Mouse (Mus musculus) thymus, postnatal 4 days (tissue): ENCODE results near the gene Arhgdig.
"Not testable (repeated sequence)": the region's sequence is repeated elsewhere in the genome, so short reads cannot be mapped to it uniquely, and the experiment has no call there.

Experiments
- DNase-seq: peaks from one replicate; pipeline ENCODE4 v3.0.0; 2021

Gene Arhgdig

GRCm38 (mm10) chr17:26203321-26203811 lies 4.2 kb downstream of the Arhgdig start:
- peak; percentile 53 for DNase-seq

DNA sequence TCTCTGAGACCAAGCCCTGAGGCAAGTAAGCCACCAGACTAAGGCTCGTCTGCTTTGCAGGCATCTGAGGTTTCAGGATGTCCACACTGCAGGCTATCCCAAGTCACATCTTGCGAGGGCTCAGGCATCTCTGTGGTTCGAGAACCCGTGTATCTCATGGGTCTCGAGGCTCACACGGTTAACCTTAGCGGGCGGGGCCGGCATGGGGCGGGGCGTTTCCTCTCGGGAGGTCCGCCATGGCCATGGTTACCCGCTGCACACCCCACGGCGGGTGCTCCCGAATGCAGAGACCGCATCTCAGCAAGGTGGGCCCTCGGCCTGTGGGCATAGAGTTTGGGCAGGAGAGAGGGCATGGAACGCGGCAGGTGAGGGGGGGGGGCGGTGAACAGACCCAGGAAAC lies 4.8 kb downstream of the Arhgdig start, which contains the start of gene Rgs11:
Rgs11 (plus strand) TSS at position 215 of the 400 bp plus-strand sequence.
- DNase-seq, result peak; percentile 74

DNA sequence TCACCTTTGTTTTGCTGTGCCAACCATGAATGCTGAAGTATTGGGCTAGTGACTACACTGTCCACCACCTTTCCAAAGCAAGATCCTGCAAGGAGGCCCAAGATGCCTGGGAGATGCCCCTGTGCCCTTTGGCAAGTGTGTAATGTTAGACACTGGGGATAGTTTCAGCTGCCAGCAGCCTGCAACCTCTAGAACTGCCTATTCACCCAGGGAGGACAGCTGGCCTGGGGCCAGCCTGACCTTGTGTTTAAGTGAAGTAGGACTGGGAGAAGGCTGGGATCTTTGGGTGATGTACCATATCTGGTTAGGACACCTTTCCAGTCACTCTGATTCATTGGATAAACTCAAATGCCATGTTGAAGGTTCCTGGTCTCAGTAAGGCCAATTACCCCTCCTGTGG lies 5.6 kb downstream of the Arhgdig start:
- DNase-seq, result no peak

- DNase-seq, result peak; percentile 46
Observed at GRCm38 (mm10) chr17:26200831-26201705, 6.5 kb downstream of the Arhgdig start.

DNA sequence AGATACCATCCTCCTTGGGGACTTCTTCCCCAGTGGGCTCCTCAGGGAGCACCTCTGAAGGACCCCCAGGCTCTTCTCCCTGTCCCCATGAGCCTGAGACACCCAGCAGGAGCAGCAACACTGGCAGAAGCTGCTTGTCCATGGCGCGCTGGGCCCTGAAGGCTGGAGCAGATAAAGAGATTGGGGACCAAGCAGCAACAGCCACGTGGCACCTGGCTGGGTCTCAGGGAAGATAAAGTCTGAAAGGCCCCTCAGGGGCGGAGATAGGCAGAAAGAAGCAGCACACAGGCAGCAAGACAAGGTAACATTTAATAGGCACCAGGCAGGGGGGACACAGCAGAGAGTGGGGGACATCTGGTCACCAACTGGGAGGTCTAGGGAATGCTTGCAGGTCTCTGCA lies 8.7 kb downstream of the Arhgdig start, which contains the start of gene Pdia2:
Pdia2 (minus strand) TSS at position 196 of the 400 bp plus-strand sequence.
- no peak for DNase-seq

DNA sequence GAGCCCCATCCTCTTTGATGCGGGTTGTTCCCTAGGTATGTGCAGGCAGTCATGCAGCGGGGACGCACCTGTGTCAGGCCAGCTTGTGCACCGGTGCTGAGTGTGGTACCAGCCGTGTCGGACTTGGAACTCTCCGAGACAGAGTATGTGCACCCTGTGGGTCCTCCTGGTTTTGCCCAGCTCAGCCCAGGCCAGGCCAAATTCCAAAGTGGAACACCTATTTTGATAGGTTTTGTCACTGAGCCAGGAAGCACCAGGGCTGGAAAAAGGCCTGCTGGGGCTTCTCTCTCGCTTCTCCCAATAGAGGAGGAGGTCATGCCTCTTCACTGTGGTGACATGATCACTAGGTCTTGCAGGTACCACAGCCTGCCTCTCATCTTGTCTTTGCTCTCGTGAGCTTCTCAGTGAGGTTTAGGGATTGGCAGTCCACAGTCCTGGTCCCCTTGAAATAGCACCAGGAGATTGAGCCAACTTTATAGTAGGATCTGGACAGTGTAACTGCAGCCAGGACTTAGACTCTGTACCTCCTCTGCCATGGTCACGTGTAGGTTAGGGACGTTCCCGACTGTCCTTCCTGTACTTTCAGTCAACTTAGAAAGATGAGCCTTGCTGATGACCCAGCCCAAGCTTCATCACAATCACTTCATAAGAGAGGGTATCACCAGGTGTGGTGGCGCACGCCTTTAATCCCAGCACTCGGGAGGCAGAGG lies 14.9 kb downstream of the Arhgdig start:
- no peak for DNase-seq

- not testable (repeated sequence) for DNase-seq
Observed at GRCm38 (mm10) chr17:26191486-26191885, 16.1 kb downstream of the Arhgdig start.

DNA sequence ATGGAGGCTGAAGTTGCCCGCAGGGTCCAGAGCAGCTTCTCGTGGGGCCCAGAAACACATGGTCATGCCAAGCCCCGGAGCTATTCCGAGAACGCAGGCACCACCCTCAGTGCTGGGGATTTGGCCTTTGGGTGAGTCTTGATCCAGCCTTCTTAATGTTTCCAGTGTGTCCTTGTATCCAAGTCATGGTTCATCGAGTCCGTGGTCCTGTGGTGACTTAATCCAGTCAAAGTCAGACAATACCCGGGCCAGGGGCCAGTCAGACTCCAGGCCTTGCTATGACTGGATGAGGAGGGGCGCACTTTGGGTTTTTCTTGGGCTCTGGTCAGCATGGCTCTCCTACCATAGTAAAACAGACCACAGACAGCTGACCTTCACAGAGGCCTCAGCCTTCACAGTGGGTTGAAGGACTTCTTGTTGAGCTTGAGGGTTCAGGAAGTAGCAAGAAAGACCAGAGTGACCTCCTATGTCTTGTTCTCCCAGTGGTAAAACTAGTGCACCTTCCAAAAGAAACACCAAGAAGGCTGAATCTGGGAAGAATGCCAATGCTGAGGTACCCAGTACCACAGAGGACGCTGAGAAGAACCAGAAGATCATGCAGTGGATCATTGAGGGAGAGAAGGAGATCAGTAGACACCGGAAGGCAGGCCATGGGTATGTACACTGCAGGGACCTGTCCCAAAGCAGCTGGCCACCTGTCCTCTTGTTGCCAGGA lies 19.3 kb downstream of the Arhgdig start:
- DNase-seq, result no peak

DNA sequence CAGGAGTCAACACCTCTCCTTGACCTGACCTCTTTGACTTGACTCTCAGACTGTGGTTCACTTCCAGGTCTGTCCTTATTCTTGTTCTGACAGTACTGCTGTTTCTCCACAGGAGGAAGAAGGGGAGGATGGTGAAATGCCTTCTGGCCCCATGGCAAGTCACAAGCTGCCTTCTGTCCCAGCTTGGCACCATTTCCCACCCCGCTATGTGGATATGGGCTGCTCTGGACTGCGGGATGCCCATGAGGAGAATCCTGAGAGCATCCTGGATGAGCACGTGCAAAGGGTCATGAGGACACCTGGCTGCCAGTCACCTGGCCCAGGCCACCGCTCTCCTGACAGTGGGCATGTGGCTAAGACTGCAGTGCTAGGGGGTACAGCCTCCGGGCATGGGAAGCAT lies 20.0 kb downstream of the Arhgdig start:
- no peak for DNase-seq

- no peak for DNase-seq
Observed at GRCm38 (mm10) chr17:26181179-26181578, 26.4 kb downstream of the Arhgdig start.

- DNase-seq, result no peak
Observed at GRCm38 (mm10) chr17:26178611-26179010, 29.0 kb downstream of the Arhgdig start.

- DNase-seq, result not testable (repeated sequence)
Observed at GRCm38 (mm10) chr17:26175248-26175647, 32.3 kb downstream of the Arhgdig start.

DNA sequence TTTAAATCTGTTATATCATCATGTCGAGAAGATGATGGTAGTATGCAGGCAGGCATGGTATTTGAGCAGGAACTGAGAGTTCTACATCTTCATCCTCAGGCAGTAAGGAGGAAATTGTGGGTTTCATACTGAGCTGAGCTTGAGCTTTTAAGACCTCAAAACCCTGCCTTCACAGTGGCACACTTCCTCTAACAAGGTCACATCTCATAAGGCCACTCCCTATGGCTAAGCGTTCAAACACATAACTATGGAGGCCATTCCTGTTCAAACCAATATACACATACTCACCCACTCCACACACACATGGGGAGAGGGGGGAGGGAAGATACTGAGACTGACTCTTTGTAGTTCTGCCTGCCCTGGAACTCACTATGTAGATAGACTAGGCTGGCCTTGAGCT lies 39.5 kb downstream of the Arhgdig start:
- DNase-seq, result peak; percentile 27

DNA sequence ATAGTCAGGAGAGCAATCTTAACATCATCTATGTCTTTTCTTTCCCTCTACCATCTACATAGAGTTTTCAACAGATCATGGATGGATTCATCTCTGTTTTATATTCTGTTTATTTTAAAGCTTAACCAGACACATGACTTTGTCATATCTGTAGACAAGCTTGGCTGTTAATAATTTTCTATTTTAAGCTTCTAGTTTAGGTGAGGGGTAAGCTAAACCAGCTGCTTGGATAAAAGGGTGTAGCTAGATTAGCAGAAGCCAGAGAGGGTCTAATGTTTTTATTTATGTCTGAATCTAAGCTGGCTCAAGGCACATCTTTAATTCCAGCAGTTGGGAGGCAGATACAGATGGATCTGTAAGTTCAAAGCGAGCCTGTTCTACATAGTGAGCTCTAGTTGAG lies 44.9 kb downstream of the Arhgdig start:
- DNase-seq, result no peak

DNA sequence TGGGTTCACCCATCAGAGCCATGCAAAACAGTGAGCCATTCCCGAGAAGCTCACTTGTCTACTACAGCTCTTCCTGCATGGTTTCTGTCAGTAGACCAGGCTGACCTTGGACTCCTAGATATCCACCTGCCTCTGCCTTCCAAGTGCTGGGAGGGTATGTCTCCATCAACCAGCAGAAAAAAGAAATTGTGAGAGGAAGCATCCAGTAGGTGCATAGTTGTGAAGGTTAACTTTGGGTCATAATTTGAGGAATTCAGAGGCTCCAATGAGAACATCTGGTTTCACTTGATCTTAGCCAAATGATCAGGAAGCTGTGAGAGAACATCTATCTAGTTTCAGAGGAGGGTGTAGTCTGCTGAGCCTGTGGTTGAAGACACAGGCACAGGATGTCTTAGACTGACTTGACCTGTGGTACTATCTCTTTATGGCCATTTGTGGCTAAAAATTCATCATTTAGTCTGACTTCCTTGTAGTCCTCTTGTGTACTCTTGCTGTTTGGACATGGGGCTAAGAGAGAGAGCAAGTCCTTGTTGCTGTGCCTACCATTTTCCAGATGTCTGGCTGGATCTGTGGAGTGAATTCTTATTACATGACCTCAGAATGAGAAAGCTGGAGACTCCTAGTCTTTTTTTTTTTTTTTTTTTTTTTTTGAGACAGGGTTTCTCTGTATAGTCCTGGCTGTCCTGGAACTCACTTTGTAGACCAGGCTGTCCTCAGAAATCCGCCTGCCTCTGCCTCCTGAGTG lies 55.5 kb downstream of the Arhgdig start:
- DNase-seq, result no peak
